Mouse (Mus musculus): ENCODE data around the gene Asah2. TPM values are rescaled to one million over a fixed set of nuclear protein-coding genes. Genes with fewer than 3 reads are reported as not detected.
A peak's percentile ranks its signal among the peaks of the same experiment; 100 is the strongest.
"Not testable (repeated sequence)": the region's sequence is repeated elsewhere in the genome, so short reads cannot be mapped to it uniquely, and the experiment has no call there.

Asah2 gene
- 10 to 100 TPM; 11.5 to 12.1 TPM for total RNA-seq (2021)
- long read RNA-seq, experiment 1, partial matches to known transcripts = 0 of 2 reads
- long read RNA-seq, experiment 1, other reads (novel, unspliced or antisense) = 2 of 2 reads
- long read RNA-seq, experiment 2, partial matches to known transcripts = 0 of 1 reads
- long read RNA-seq, experiment 2, other reads (novel, unspliced or antisense) = 1 of 1 reads

DNA sequence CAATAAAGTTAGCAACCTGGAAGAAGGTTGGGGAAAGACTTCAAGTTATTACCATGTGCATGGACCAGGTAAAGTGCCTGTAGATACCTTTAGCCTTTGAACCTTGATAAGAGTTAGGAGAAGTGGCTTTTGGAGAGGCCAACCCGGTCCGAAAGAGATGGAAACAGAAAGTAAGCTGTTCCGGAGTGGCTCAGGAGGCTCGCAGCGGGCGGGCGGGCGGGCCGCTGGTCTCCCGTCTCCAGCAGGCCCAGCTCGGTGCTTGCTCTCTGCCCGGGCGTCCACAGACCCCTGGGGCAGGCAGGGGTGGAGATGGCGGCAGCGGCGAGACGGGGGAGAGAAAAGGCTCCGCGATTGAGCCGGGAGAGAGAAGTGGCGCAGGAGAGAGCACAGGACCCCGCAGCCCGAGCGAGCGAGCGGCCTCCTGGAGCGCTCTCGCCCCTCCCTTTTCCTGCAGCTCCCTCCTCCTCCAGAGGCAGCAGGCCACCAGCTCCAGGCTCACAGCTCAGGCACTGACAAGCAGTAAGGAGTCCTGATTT lies at the start of gene Asah2:
Asah2 (minus strand) TSS at position 441 of the 536 bp plus-strand sequence.
- peak; percentile 65 to 77 for DNase-seq (ENCODE audit: low spot score in 2 of 2)

DNA sequence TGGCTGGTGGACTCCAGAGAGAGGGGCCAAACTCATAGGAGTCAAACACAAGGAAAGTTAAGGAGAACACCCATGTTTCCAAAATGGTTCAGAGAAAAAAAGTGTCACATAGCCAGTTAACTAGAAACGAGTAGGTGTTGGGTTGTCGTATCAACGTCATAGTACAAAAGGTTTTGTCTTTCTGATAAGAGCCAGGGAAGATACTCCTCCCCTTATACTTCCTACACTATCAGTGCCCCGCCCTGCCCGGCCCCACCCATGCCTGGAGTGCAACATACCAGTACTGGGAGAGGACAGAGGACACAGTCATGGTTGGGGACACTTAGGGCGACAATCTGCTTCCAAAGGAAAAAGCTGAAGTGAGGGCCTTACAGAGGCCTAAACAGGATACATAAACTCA lies 49.0 kb upstream of the Asah2 start:
- no peak for DNase-seq (ENCODE audit: low spot score in 2 of 2)

DNA sequence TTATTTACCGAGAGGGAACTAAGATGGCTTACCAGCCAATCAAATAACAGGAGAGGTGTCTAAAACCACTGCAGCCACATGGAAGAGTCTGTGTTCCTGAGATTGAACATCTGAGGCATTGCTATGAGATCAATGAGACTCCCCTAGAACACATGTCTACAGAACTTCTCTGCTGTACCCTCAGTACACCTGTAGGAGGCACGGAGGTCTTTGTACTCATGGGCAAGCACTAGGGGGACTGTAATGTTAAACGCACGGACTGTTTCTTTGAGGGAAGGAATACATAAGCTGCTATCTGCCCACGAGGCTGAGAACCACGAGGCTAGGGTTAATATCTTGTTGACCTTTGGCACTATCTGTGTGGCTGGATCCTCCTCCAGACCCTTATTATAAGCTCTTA lies 44.5 kb upstream of the Asah2 start:
- no peak for DNase-seq (ENCODE audit: low spot score in 2 of 2)

DNA sequence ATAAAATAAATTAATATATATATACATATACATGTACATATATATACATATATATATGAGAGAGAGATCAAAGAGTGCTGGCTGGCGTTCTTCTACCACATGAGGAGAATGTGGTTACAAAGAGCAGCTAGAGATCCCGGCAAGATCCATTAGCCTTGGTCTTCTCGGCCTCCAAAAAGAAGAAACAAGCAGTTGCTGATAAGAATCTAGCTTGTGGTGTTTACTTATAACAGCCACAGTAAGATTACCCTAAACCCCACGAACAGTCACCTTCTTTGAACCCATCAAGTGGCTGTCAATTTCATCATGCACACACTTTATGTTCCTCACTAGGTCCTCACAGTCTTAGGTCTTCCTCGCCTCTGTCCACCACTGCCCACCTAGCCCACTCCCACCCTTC lies 40.7 kb upstream of the Asah2 start:
- DNase-seq (ENCODE audit: low spot score in 2 of 2) = no peak

DNA sequence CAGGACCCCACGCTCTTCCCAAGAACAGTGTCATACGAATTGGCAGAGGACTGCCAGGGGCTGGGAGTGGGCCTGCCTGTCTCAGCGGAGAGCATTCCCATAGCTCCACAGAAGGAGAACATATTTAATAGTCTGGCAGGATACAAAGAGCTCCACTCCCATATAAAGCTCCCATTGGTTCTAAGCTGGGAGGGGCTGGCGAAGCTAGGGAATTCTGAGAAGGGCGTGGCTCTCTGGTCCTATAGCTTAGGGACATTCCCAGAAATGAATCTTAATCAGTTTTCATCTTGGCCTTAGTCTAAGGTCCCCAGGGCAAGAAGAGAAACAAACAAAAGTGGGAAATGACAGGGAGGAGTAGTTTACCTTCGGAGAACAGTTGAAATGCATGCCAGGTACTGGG lies 34.4 kb upstream of the Asah2 start:
- DNase-seq (ENCODE audit: low spot score in 2 of 2) = no peak

DNA sequence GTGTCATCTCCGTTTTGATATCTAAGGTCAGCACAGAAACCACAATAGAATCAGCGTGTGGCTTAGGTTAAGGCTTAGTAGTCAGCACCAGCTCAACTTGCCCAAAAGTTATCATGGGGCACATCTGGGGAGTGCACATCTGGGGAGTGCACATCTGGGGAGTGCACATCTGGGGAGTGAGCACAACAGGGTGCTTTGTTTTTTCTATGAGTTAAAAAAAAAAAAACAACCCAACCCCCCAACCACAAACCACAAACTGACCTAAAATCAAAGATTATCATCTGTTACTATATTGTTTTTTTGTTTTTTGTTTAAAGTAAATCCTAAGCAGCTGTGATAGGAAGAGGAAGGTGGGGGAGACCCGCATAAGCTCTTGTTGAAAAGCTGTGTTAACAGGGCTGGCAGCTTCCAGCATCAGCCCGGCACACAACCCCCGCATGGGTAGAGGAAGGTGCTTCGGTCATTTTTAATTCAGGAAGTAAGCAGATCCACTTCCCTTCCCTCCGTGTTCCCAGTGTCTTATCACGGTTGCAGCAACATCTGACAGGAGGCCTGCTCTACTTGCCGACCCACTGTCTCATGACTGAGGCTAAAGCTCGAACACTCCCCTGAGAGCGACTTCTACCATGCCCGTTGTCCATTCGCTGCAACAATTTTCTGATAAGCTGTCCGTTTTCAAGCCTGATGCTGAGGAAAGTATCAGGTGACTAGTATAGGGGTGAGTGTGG lies 30.5 kb upstream of the Asah2 start:
- no peak for DNase-seq (ENCODE audit: low spot score in 2 of 2)

DNA sequence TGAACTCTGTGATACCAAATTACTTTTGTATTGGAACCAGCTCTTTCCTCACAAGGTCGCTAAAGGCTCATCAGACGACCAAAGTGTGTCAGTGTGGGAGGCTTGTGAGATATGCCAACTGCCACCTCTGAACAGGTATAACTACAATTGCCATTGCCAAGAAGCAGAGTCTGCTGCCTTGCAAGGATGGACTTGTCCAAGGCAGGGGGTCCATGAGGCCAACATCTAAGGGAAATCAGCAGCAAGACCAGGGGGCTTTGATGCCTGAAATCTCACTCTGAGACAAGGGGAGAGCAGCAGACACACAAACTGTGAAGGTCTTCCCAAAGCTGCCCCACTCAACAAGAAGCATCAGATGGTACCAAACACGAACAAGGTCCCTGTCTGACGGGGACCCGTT lies 29.9 kb upstream of the Asah2 start:
- no peak for DNase-seq (ENCODE audit: low spot score in 2 of 2)

DNA sequence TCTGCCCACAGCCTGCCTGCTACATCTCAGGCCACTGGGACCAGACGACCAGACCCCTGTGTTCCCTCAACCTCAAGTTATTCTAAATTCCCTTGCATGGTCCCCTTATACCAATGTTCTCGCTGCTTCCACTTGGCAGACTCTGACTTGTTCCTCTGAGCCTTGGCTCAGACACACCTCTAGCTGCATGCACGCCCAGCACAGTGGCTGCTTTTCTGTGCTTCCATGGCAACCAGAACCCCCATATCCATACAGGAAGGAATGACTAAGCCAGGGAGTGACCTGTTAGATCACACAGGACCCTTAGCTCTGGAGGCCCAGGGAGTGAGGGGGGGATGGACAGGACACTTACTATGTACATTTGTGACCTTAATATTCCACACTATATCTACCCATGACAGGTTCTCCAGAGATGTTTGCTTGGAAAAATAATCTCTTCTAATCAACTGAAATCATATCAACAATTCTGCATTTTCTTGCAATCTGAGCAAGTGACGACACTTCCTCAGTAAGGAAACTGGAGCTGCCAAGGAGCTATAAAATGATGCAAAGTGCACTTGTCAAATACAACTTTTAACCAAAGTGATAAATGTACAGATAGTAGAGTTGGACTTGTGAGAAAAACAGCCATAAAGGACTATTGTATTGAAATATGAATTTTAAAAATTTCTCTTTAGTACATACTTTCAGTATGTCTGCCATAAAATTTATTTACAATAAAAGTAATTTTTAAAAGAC lies 29.0 kb upstream of the Asah2 start:
- peak in 1 of 2 experiments; percentile 13 for DNase-seq (ENCODE audit: low spot score in 2 of 2)

DNA sequence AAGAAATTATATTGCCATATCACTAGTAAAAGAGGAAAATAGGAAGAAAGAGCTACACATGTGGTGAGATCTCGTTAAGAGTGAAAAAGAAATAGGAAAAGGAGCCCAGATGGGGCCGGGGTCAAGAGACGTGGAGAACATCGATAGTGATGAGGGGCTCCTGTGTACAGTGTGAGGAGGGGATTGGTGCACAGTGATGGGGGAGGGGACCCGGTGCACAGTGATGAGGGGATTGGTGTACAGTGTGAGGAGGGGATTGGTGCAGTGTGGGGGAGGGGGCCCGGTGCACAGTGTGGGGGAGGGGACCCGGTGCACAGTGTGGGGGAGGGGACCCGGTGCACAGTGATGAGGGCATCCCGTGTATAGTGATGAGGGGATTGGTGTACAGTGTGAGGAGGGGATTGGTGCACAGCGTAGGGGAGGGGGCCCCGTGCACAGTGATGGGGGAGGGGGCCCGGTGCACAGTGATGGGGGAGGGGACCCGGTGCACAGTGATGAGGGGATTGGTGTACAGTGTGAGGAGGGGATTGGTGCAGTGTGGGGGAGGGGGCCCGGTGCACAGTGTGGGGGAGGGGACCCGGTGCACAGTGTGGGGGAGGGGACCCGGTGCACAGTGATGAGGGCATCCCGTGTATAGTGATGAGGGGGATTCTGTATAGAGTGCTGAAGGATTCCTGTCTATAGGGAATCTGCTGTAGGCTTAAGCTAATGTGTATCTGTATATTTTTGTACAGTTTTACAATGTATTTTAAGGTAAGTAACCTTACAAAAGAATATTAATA lies 23.9 kb upstream of the Asah2 start:
- not testable (repeated sequence) for DNase-seq (ENCODE audit: low spot score in 2 of 2)

DNA sequence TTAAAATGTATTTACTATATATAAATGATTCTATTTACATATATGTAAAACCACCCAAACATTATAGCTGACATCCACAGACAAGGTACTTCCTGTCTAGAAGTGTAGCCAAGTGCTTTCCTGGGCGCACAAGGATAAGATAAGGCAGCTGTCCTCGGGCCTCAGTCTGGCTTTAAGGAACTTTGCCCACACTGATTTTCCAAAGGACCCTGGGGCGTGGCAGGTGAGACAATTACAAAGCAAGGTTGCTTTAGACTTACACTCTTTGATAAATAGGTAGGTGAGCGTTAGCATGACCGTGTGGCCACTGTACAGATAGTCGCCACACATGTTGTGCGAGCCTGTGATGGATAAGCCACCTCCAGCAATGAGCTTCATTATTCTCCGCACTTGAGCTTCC lies 21.3 kb upstream of the Asah2 start:
- no peak for DNase-seq (ENCODE audit: low spot score in 2 of 2)

DNA sequence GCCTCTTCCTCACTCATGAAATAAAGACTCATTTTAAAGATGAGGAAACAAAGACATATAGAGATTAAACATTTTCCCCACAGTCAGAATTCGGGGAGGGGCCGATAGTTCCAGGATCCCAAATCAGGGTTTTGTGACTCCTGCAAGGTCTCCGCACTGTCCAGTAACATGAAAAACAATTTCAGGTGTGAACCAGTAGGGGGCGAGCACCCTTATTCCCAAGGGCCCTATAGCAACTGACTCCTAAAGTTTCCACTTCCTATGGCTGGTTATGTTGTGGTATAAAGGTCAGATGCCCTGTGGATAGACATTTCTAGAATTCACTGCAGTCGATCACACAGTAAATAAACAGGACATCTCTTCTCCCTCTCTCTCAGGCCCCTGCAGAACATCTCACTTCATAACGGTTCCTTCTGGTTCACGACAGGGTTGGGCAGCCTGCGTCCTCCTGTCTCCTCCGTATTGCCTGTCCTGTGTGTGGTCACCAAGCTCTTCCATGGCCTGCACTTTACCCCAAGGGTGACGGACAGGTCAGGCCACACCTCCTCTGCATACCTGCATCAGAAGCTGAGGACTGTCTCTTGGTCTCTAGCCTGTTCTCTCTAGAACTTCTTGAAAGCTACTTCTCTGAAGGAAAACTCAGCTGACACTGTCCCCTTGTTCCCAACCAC lies 19.3 kb upstream of the Asah2 start:
- no peak for DNase-seq (ENCODE audit: low spot score in 2 of 2)

DNA sequence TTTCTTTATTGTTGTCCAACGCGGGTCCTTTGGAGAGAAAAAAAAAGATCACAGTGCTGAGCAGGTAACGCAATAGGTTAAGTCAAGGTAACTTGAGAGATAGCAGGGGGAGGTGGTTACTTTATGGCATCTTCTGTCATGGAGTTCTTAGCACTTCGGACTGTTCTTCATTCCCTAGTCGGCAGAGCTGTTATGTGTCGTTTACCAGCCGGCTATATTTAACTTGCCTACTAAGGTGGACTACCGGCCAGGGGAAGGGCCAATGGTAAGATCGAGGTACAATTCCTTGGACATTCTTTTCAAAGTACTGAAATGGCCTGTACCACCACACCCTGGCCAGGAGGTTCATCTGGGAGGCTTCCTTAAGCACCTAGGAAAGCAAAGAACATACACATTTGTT lies 16.1 kb upstream of the Asah2 start:
- DNase-seq (ENCODE audit: low spot score in 2 of 2) = no peak

DNA sequence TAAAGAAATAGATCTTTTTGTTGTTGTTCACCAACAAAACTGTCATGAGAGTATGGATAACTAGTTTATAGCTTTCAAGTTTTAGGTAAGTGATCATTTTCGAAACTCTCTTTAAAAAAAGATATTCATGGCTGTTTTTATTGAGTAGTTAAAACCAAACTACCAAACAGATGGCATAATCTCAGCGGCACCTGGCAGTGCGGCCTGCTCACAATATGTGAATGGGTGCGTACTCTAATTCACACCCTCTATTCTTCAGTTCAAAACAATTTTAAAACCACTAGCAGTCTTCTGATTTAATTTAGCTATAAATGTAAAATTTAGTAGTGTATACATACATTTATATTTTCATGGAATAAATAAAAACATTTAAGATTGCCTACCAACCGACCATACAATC lies 15.2 kb upstream of the Asah2 start:
- DNase-seq (ENCODE audit: low spot score in 2 of 2) = no peak

DNA sequence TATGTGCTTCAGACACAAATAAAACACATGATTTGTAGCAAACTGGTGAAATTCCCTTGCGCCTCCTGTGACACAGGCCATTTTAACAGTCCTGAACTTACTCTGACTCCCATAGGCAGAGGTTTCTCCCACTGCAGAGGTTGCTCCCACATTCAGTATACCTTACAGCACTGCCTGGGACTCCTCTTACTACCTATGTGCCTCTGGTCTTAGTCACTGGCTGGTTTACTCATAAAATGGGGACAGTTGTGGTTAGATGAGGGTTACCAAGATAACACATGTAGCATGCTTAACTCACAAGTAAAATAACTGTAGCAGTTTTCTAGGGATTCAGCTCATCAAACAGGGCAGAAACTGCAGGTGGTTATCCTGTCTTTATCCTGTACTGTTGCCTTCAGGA lies 12.8 kb upstream of the Asah2 start:
- no peak for DNase-seq (ENCODE audit: low spot score in 2 of 2)

DNA sequence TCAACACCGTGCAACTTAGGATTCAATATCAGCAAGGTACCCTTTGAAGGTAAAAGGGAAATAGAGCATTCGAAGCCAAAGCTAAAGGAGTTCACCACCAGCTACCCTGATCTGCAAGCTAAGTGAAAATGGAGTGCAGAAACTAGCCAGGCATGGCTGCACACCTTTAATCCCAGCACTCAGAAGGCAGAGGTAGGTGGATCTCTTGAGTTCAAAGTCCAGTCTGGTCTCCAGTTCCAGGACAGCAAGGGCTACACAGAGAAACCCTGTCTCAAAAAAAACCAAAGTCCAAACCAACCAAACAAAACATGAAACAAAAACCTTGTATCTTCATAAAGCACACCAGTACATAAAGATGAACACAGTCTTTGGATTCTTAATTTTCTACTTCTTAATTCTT lies 11.7 kb upstream of the Asah2 start:
- DNase-seq (ENCODE audit: low spot score in 2 of 2) = no peak

DNA sequence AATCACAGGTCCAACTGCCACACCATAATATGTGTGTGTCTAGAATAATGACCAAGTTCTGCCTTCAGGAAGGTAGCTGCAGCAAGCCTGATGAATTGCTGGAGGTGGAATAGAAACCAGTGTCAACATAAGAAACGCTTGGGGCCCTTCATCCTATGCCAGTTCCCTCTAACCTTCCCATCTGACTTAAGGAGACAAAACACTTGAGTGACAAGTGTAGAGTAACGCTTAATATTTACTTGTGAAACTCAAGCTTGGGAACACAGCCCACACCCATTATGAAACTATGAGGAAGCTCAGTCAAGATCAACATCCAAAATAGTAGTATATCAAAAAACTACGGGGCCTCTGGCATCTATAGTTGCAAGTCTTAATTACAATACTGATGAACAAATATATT lies 10.5 kb upstream of the Asah2 start:
- DNase-seq (ENCODE audit: low spot score in 2 of 2) = no peak

DNA sequence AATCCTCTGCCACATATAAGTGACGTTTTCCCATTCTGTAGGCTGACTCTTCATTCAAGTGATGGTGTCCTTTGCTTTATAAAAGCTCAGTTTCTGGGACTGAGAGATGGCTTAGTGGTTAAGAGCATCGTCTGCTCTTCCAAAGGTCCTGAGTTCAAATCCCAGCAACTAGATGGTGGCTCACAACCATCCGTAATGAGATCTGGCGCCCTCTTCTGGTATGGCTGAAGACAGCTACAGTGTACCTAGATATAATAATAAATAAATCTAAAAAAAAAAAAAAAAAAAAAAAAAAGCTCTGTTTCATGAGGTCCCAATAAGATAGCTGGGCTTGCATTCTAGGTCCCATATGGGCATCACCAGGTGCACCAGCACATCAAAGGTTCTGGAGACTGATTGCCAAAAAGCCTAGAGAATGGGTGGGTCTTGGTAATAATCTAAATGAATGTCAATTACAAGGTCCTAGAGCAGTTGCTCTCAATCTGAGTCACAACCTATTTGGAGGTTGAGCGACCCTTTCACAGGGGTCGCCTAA lies 9.5 kb upstream of the Asah2 start:
- DNase-seq (ENCODE audit: low spot score in 2 of 2) = no peak

DNA sequence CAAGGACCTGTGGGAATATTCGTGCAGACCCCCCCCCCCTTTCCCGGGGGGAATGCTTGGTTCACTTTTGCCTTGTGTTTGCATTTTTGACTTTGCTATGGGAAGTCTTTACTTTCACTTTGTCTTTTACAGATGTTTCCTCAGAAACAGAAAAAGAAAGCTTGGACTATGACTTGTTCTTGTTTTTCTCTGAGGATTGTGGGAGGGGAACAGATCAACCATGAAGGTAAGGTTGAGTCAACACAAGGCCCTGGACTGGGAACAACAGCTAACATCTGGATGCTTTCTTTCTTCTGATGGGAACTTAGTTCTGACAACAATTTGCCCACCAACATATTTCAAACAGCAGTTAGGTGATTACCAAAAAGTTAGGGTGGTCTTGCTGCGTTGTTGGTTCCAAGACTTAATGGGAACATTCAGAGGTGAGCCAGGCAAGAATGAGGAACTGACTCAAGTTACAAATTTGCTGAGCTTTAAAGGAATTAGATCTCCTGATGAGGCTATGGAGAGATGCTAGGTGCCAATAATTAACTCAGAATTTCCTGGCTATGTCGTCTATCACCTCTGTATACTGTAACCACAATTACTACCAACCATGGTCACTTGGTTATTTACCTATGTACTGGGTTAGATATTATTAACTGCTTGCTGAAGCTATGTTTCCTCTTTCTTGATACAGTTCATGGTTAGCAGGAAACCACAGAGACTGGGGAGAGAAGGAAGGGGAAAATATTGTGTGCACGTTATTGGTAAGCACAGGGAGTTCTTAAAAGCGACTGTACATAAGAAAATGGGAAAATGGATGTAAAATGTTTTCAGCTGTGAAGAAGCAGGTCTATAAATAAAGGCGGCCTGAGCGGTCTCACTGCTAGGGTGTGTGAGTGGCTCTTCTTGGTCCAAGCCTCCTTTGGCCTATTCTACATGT lies 4.1 kb upstream of the Asah2 start:
- DNase-seq (ENCODE audit: low spot score in 2 of 2) = no peak

DNA sequence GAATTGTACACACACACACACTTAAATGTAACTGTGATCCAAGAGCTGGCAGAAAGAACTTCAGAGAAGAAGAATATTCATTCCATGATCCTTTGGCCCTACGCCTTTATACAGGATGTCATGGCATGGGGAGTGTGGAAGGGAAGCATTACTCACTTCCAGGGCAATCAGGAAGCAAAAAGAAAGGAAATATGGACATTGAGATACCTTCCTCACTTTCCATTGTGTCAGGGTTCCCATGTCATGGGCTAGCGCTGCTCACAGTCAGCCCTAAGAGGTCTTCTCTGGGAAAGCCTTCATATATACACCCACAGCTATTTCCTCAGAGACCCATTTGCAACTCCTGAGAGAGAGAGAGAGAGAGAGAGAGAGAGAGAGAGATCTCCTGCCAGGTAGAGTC lies 1.3 kb downstream of the Asah2 start:
- DNase-seq (ENCODE audit: low spot score in 2 of 2) = no peak

DNA sequence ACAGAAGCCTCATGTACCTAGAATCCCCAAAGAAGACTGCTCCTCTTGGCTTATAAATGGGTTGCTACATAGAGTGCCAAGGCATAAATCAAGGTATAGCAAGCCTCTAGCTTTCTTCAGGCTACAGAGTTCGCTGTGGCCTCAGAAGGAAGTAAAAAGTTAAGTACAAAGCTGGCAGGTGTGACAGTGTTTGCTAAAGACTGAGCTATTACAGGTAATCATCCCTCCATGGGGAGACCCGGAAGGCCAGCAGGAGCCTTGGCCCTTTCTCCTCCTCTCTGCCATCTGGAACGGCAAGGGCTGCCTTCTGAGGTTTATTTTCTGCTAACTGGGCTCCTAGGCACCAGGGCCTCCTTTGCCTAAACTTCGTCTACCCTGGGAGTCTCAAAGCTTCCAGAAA lies 3.8 kb downstream of the Asah2 start:
- DNase-seq (ENCODE audit: low spot score in 2 of 2) = no peak
